Mouse (Mus musculus) liver, embryonic 13.5 days (tissue): ENCODE measurements around the gene Sema4g. TPM values are rescaled to one million over a fixed set of nuclear protein-coding genes. Genes with fewer than 3 reads are reported as not detected.

Experiments used
- ATAC-seq: fragments of 200-750 bp; cut with Nextera tagmentation; 2 replicates; pipeline ENCODE4 v1.8.0; 2017; ENCODE audit warnings: low read depth, mild to moderate bottlenecking, moderate number of reproducible peaks, moderate library complexity
- DNase-seq: peaks from one replicate; pipeline ENCODE4 v3.0.0; 2022
- H3K27ac ChIP-seq: fragments of 300-500 bp; sonication (generic); 2 replicates; pipeline ENCODE4 v1.5.1; 2015; ENCODE audit warnings: moderate library complexity, mild to moderate bottlenecking, inconsistent platforms
- H3K27me3 ChIP-seq: fragments of 300-500 bp; sonication (generic); 2 replicates; pipeline ENCODE4 v1.6.1; 2015; ENCODE audit warnings: mild to moderate bottlenecking, inconsistent platforms
- H3K36me3 ChIP-seq: fragments of 300-500 bp; sonication (generic); 2 replicates; pipeline ENCODE4 v1.6.1; 2015; ENCODE audit warnings: mild to moderate bottlenecking, inconsistent platforms
- H3K4me1 ChIP-seq: fragments of 300-500 bp; sonication (generic); replicated peaks from 2 replicates; pipeline ENCODE4 v1.6.1; 2015; ENCODE audit warnings: inconsistent platforms
- H3K4me2 ChIP-seq: fragments of 300-500 bp; sonication (generic); 2 replicates; pipeline ENCODE4 v1.6.1; 2015; ENCODE audit warnings: inconsistent platforms, mild to moderate bottlenecking, moderate library complexity
- H3K4me3 ChIP-seq: fragments of 300-500 bp; sonication (generic); replicated peaks from 2 replicates; pipeline ENCODE4 v1.5.1; 2015; ENCODE audit warnings: mild to moderate bottlenecking, inconsistent platforms
- H3K9ac ChIP-seq: fragments of 300-500 bp; sonication (generic); 2 replicates; pipeline ENCODE4 v1.6.1; 2015; ENCODE audit warnings: mild to moderate bottlenecking, inconsistent platforms
- H3K9me3 ChIP-seq: fragments of 300-500 bp; sonication (generic); replicated peaks from 2 replicates; pipeline ENCODE4 v1.6.1; 2016; ENCODE audit warnings: inconsistent platforms
- WGBS: fragments of 180-500 bp; shearing (Covaris S2); methylation state at CpG from one replicate; pipeline ENCODE4 v1.1.7; 2015; ENCODE audit not compliant: insufficient replicate concordance; 5-methylcytosine and 5-hydroxymethylcytosine counted together
- polyA plus RNA-seq: library from polyadenylated mRNA; unstranded; fragments of >200 nt; fragmentation: Nextera tagmentation; extraction: Ambion mirVana; gene quantifications from 2 replicates; pipeline ENCODE4 v1.2.1, GENCODE M21; 2015

Sema4g gene
- polyA plus RNA-seq, 1 experiment from 2014 or later = 2.2 TPM

DNA sequence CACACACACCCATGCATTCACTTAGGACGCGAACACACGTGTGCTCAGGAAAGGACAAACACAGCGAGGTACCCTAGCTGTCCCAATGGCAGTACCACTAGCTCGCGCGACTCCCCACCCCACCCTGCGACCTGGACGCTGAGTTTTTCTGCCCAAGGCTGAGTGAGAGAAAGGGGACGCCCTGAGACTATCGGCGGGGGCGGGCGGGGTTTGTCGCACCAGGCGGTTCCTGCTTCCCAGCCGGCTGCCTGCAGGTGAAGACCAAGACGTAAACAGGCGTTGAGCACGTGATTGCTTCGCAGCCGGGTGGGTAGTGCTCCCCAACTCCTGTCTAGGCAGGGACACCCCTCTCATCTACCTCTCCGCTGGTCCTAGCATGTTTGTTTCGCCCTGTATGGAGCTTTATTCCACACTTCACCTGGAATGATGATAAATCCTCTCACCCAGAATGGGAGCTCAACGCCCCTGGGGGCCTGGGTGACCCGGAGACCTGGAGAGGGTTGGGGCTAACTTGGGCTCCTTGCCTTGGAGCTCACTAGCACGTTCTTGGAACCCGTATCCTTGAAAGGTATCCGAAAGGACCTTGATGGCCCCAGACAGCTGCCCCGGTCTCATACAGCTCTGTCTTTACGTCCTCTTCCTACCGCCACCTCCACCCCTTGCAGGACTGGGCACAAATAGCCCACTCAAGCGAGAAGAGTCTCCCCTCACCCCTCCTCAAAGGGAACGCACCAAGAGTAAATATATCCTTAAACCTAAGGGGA is 26.8 kb downstream of the Sema4g start:
- H3K27me3 ChIP-seq = peaks cover 12% of the 10 kb centered on the region; the same call in 1 of the 2 replicates
- peak overlapping the region; percentile 82 for H3K27ac ChIP-seq
- H3K4me1 ChIP-seq = peaks cover 72% of the 10 kb centered on the region
- ATAC-seq (peak; percentile 50), DNase-seq (peak; percentile 64)
- H3K36me3 ChIP-seq = peaks cover 18% of the 10 kb centered on the region
- peak overlapping the region; percentile 71 for H3K9ac ChIP-seq
- H3K4me3 ChIP-seq = peak overlapping the region; percentile 66
- WGBS = under 1% methylated on average over 34 of the region's 34 CpGs
- no peaks in the 10 kb centered on the region for H3K9me3 ChIP-seq
- H3K4me2 ChIP-seq = peak overlapping the region; percentile 93

DNA sequence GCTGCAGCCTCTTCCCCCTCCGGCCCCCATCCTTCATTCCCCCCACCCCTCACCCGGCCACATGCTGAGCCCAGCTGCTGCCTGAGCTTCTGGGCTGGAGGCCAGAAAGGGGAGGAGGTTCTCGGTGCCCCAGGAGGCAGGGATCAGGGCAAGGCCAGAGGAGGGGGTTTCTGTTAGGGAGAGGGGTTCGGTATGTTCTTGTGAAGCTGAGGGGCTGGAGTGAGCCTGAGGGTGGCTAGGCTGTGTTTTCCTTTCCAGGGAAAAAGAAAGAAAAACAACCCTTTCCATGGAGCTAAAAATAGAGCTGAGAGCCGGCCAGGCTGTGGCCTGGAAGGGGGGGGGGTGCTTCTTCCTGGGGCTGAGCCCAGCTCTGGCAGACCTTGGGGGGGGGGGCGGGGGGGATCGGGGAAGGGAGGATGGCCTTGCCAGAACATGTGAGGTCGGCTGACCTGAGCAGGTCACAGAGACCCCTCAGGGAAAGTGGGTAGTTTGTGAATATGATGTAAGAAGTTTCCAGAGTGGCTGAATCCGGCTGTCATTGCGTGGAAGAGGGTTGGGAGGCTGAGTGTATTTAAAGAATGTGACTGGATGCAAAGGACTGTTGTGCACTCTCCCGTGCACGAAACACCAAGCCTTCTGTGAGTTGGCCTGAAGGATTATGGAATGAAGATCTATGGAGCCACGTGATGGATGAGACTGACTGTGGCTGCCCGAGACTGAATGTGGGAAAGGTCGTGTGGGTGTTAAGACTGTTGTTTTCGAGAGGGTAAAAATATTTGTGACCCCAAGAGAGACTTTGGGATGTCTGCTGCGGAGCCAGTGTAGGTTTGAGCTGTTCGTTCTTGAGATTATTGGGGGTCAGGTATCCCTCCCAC is 27.7 kb downstream of the Sema4g start:
- Histone ChIP-seq H3K4me2 (peak overlapping the region; percentile 93), H3K4me1 (peaks cover 79% of the 10 kb centered on the region), H3K9ac (peak overlapping the region; percentile 71), H3K36me3 (peaks cover 14% of the 10 kb centered on the region), H3K4me3 (peak overlapping the region; percentile 66), H3K27me3 (peaks cover 12% of the 10 kb centered on the region; the same call in 1 of the 2 replicates), H3K9me3 (no peaks in the 10 kb centered on the region), H3K27ac (peak overlapping the region; percentile 82)
- ATAC-seq (no peak), DNase-seq (no peak)
- 2% methylated on average over 18 of the region's 18 CpGs for WGBS

GRCm38 (mm10) chr19:45017216-45017771 is 28.4 kb downstream of the Sema4g start:
- peak overlapping the region; percentile 71 for H3K9ac ChIP-seq
- peak overlapping the region; percentile 82 for H3K27ac ChIP-seq
- peaks cover 9% of the 10 kb centered on the region for H3K36me3 ChIP-seq
- peak overlapping the region; percentile 93 for H3K4me2 ChIP-seq
- peak overlapping the region; percentile 66 for H3K4me3 ChIP-seq
- H3K9me3 ChIP-seq = no peaks in the 10 kb centered on the region
- H3K4me1 ChIP-seq = peaks cover 80% of the 10 kb centered on the region
- under 1% methylated on average over 23 of the region's 27 CpGs for WGBS
- ATAC-seq (peak; percentile 21), DNase-seq (no peak)
- peaks cover 12% of the 10 kb centered on the region; the same call in 1 of the 2 replicates for H3K27me3 ChIP-seq

DNA sequence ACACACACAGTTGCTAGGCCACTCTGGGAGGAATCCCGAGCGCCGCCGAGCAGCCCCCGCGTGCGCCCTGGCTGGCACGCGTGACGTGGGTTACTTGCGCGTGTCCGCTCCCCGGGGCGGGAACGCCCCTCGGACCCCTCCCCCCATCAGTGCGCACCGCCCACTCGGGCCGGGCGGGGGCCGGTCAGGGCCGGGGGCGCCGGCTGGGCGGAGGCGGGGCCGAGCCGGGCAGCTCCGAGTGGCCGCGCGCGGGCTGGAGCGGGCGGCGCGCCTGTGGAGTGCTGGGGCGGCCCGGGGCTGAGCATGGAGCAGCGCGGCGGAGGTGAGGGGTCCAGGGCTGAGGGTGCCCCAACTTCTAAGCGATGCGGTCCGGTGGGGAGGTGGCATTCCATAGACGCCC is 29.0 kb downstream of the Sema4g start:
- Histone ChIP-seq H3K9me3 (no peaks in the 10 kb centered on the region), H3K27me3 (peaks cover 12% of the 10 kb centered on the region; the same call in 1 of the 2 replicates), H3K4me3 (peak overlapping the region; percentile 66), H3K9ac (peak overlapping the region; percentile 71), H3K4me2 (peak overlapping the region; percentile 93), H3K4me1 (peaks cover 80% of the 10 kb centered on the region), H3K36me3 (peaks cover 7% of the 10 kb centered on the region; the same call in 1 of the 2 replicates), H3K27ac (peak overlapping the region; percentile 82)
- WGBS = under 1% methylated on average over 46 of the region's 48 CpGs
- ATAC-seq (peak; percentile 35), DNase-seq (peak; percentile 54)

DNA sequence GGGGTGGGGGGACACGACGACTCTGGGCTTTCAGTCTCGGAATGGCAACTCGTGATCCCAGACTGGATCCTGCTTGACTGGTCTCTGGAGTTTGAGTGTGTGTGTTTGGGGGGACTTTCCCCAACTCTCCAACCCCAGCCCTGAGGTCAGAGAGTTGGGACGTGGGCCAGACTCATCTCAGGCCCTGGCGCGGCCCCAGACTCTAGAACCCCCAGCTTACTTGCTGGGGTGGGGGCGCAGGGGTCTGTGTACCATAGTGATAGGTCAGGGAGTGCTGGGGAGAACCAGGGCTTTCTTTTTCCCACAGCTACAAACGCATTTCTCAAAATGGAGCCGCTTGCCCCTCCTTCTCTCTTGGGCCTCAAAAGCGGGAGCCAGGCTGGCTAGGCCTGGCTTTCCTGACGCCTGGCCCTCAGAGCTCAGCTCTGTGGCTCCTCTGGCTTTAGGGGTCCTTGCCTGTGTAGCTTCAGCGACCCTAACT is 29.5 kb downstream of the Sema4g start:
- DNase-seq (no peak), ATAC-seq (0 out of 2 replicates have a peak, but pooled peaks have one; percentile 0)
- Histone ChIP-seq H3K4me1 (peaks cover 77% of the 10 kb centered on the region), H3K4me2 (peak overlapping the region; percentile 93), H3K27ac (peak overlapping the region; percentile 82), H3K4me3 (peak overlapping the region; percentile 66), H3K27me3 (peaks cover 12% of the 10 kb centered on the region; the same call in 1 of the 2 replicates), H3K36me3 (peaks cover 9% of the 10 kb centered on the region), H3K9me3 (no peaks in the 10 kb centered on the region), H3K9ac (peak overlapping the region; percentile 71)
- 9% methylated on average over 13 of the region's 13 CpGs for WGBS

DNA sequence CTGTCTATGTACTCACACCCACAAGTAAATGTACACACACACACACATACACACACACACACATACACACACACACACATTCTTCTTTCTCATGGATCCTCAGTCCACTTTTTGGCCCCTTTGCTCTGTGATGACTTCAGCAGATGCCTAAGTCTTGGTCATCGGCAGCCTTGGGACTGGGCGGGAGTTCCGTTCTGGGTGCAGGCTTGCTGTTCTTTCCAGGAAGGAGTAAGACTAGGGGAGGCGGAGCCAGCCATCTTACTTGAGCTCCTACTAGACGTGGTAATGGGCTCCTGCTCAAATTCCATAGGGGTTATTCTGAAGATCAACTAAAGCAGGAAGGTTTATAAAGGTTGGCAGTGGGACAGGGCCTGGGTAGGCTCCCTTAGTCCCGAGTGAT is 31.4 kb downstream of the Sema4g start:
- H3K4me3 ChIP-seq = no peak overlapping the region
- H3K27me3 ChIP-seq = peaks cover 12% of the 10 kb centered on the region; the same call in 1 of the 2 replicates
- no peaks in the 10 kb centered on the region for H3K9me3 ChIP-seq
- peaks cover 19% of the 10 kb centered on the region for H3K36me3 ChIP-seq
- DNase-seq (no peak), ATAC-seq (no peak)
- H3K9ac ChIP-seq = no peak overlapping the region
- 50% methylated on average over 6 of the region's 6 CpGs for WGBS
- H3K4me1 ChIP-seq = peaks cover 66% of the 10 kb centered on the region
- H3K27ac ChIP-seq = no peak overlapping the region
- H3K4me2 ChIP-seq = no peak overlapping the region

DNA sequence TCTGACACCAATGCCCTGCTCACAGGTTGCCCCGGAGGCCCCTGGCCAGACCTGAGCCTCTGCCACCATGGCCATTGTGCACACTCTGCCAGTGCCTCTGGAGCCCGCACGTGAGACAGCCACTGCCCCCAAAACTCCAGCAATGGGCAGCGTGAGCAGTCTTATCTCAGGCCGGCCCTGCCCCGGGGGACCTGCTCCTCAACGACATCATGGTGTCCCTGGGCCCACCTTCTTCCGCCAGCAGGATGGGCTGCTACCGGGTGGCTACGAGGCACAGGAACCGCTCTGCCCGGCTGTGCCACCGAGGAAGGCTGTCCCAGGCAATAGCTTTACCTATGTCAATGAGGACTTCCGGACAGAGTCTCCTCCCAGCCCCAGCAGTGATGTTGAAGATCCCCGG is 32.5 kb downstream of the Sema4g start:
- no peak for ATAC-seq
- H3K9ac ChIP-seq = no peak overlapping the region
- H3K4me1 ChIP-seq = peaks cover 56% of the 10 kb centered on the region
- no peaks in the 10 kb centered on the region for H3K9me3 ChIP-seq
- no peak overlapping the region for H3K4me2 ChIP-seq
- 79% methylated on average over 15 of the region's 15 CpGs for WGBS
- no peak overlapping the region for H3K27ac ChIP-seq
- peaks cover 29% of the 10 kb centered on the region for H3K36me3 ChIP-seq
- H3K4me3 ChIP-seq = no peak overlapping the region
- DNase-seq = no peak
- H3K27me3 ChIP-seq = peaks cover 6% of the 10 kb centered on the region; the same call in 1 of the 2 replicates

DNA sequence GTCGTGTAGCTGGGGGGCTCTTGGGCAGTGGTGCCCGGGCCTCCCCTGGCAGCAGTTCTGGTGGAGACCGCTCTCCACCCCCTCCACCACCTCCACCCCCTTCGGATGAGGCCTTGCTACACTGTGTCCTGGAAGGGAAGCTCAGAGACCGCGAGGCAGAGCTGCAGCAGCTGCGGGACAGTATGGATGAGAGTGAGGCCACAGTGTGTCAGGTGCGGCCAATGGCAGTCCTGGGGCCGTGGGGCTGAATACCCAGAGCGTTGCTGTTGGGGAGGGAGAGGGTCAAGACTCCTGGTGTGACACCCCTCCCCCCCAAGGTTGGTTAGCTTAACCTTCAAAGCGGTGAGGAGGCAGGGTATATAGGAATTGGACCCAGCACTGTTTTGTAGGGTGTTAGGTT is 35.1 kb downstream of the Sema4g start:
- Histone ChIP-seq H3K9ac (no peak overlapping the region), H3K4me1 (peaks cover 32% of the 10 kb centered on the region), H3K36me3 (peaks cover 36% of the 10 kb centered on the region), H3K4me3 (no peak overlapping the region), H3K4me2 (no peak overlapping the region), H3K27me3 (no peaks in the 10 kb centered on the region), H3K27ac (no peak overlapping the region), H3K9me3 (no peaks in the 10 kb centered on the region)
- 74% methylated on average over 11 of the region's 11 CpGs for WGBS
- no peak for DNase-seq
- ATAC-seq = no peak

DNA sequence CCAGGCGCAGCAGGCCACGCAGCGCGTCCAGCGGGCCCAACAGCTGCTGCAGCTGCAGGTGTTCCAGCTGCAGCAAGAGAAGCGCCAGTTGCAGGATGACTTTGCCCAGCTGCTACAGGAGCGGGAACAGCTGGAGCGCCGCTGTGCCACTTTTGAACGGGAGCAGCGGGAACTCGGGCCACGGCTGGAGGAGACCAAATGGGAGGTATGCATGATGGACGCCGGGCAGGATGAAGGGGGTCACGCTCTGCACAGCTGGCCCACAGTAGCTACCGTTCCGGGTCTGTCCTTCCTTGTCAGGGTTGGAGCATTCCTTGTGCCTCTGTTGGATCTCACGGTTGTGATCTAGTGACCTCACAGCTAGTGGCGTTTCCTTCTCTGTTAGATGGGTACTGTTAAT is 35.9 kb downstream of the Sema4g start:
- peaks cover 36% of the 10 kb centered on the region for H3K36me3 ChIP-seq
- no peak for ATAC-seq

DNA sequence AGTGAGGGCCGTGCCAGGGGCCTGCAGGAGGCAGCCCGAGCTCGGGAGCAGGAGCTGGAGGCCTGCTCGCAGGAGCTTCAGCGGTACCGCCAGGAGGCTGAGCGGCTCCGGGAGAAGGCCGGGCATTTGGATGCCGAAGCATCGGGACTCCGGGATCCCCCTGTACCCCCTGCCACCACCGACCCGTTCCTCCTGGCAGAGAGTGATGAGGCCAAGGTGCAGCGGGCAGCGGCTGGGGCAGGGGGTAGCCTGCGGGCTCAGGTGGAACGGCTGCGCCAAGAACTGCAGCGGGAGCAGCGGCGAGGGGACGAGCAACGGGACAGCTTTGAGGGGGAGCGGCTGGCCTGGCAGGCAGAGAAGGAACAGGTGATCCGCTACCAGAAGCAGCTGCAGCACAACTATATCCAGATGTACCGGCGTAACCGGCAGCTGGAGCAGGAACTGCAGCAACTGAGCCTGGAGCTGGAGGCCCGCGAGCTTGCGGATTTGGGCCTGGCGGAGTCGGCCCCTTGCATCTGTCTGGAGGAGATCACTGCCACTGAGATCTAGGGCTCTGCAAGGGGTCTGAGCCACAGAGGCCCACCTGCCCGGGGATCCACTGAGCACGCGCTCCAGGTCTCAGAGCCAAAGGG is 37.2 kb downstream of the Sema4g start:
- H3K4me1 ChIP-seq = peaks cover 25% of the 10 kb centered on the region
- no peak for ATAC-seq
- no peak for DNase-seq
- H3K4me2 ChIP-seq = no peak overlapping the region
- H3K27ac ChIP-seq = no peak overlapping the region
- H3K9ac ChIP-seq = no peak overlapping the region
- no peaks in the 10 kb centered on the region for H3K27me3 ChIP-seq
- WGBS = 87% methylated on average over 37 of the region's 37 CpGs
- no peaks in the 10 kb centered on the region for H3K9me3 ChIP-seq
- no peak overlapping the region for H3K4me3 ChIP-seq
- H3K36me3 ChIP-seq = peaks cover 36% of the 10 kb centered on the region

More for the DNA sequence above, 35.9 kb downstream of the Sema4g start:
- no peaks in the 10 kb centered on the region for H3K27me3 ChIP-seq
- H3K9me3 ChIP-seq = no peaks in the 10 kb centered on the region
- H3K4me1 ChIP-seq = peaks cover 26% of the 10 kb centered on the region
- no peak overlapping the region for H3K4me2 ChIP-seq
- 88% methylated on average over 20 of the region's 20 CpGs for WGBS
- no peak overlapping the region for H3K27ac ChIP-seq
- no peak overlapping the region for H3K4me3 ChIP-seq
- no peak overlapping the region for H3K9ac ChIP-seq
- no peak for DNase-seq
